Mouse (Mus musculus) kidney, adult 11 months (tissue): ENCODE measurements around the gene Gen1.

ENCODE experiments used
- DNase-seq: peaks from one replicate; pipeline ENCODE4 v3.0.0; 2022

The Gen1 gene

GRCm38 (mm10) chr12:11223090-11223489 lies 42.5 kb downstream of the Gen1 start:
- DNase-seq, result no peak

- no peak for DNase-seq
Measured at GRCm38 (mm10) chr12:11222566-11222965, 43.0 kb downstream of the Gen1 start.

GRCm38 (mm10) chr12:11221524-11222330 lies 43.9 kb downstream of the Gen1 start:
- no peak for DNase-seq

GRCm38 (mm10) chr12:11217726-11218250 lies 47.8 kb downstream of the Gen1 start:
- DNase-seq, result no peak

GRCm38 (mm10) chr12:11216454-11216853 lies 49.1 kb downstream of the Gen1 start:
- no peak for DNase-seq

GRCm38 (mm10) chr12:11215555-11215954 lies 50.0 kb downstream of the Gen1 start:
- no peak for DNase-seq

- no peak for DNase-seq
Measured at GRCm38 (mm10) chr12:11214776-11215175, 50.8 kb downstream of the Gen1 start.

GRCm38 (mm10) chr12:11212881-11213280 lies 52.7 kb downstream of the Gen1 start:
- no peak for DNase-seq

- no peak for DNase-seq
Measured at GRCm38 (mm10) chr12:11210361-11210760, 55.2 kb downstream of the Gen1 start.

- no peak for DNase-seq
Measured at GRCm38 (mm10) chr12:11209636-11210035, 56.0 kb downstream of the Gen1 start.

- DNase-seq, result no peak
Measured at GRCm38 (mm10) chr12:11208872-11209271, 56.7 kb downstream of the Gen1 start, which contains the start of gene Msgn1. TSS of gene Msgn1 (minus strand) at chr12:11208972.

GRCm38 (mm10) chr12:11206321-11206720 lies 59.3 kb downstream of the Gen1 start:
- DNase-seq, result no peak

- peak; percentile 39 for DNase-seq
Measured at GRCm38 (mm10) chr12:11203694-11204665, 61.6 kb downstream of the Gen1 start.

GRCm38 (mm10) chr12:11202476-11202875 lies 63.1 kb downstream of the Gen1 start:
- DNase-seq, result no peak

GRCm38 (mm10) chr12:11200711-11201110 lies 64.9 kb downstream of the Gen1 start:
- DNase-seq, result no peak

GRCm38 (mm10) chr12:11198551-11198950 lies 67.0 kb downstream of the Gen1 start:
- DNase-seq, result no peak

GRCm38 (mm10) chr12:11198026-11198425 lies 67.6 kb downstream of the Gen1 start:
- no peak for DNase-seq

- DNase-seq, result no peak
Measured at GRCm38 (mm10) chr12:11196830-11197229, 68.8 kb downstream of the Gen1 start.

GRCm38 (mm10) chr12:11196142-11196597 lies 69.4 kb downstream of the Gen1 start:
- DNase-seq, result peak; percentile 58

GRCm38 (mm10) chr12:11195031-11195430 lies 70.6 kb downstream of the Gen1 start:
- no peak for DNase-seq
